Mouse (Mus musculus): Measurements from ENCODE around the gene Ano6.

The Ano6 gene

GRCm38 (mm10) chr15:95931013-95931775 is 140.6 kb downstream of the Ano6 start:
- no peak for DNase-seq (ENCODE audit: low spot score in 2 of 2)

DNA sequence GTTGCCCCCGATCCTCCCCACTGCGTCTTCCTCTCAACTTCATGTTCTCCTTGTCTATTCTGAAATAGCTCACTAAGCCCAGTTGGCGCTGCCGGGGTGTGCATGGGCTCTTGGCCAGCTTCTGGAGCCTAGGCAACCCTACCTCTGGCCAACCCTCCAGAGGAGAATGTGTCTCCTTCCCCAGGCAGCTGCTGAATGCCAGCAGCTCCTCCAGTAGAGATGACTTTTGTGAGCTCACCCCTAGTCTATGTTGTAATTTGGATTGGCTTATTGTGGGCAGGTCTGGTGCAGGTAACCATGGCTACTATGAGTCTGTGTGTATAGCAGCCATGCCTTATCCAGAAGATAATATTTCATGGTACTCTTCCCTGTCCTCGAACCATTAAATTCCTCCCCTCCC is 141.7 kb downstream of the Ano6 start:
- DNase-seq (ENCODE audit: low spot score in 2 of 2): no peak

DNA sequence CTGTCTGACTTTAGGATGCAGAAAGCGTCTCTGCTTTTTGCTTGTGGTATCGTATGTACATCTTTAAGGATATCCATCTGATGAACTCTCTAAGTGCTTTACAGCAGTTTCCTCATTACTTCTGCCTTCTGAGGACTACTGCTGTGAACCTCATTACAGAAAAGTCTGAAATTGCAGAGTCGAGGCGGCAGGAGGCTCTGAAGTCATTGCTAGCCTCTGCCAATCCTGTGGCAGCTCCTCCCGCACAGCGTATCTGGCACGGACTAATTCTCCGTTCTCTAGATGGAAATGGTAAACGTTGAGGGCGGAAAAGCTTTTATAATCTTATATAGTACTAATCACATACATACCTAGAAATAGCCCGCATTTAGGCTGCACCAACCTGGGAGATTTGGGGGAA is 144.5 kb downstream of the Ano6 start:
- no peak for DNase-seq (ENCODE audit: low spot score in 2 of 2)

GRCm38 (mm10) chr15:95943470-95943869 is 152.8 kb downstream of the Ano6 start:
- DNase-seq (ENCODE audit: low spot score in 2 of 2): peak; percentile 38 to 62

DNA sequence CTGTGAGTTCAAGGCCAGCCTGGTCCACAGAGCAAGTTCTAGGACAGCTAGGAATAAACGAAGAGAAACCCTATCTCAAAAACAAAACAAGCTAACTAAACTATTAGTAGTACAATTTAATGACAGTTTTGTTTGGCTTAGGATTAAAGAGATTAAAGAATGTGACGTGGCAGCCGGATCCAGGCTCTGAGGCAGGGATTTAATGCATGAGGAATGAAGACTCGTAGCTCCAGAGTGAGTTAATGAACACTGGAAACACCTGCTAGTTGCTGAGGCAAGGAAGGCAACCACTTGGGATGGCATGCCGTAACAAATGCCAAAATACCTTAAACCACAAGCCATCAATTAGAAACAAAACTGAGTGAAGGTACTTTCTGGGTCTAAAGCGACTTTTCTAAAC is 153.7 kb downstream of the Ano6 start:
- no peak for DNase-seq (ENCODE audit: low spot score in 2 of 2)

- no peak for DNase-seq (ENCODE audit: low spot score in 2 of 2)
These were observed 155.5 kb downstream of the Ano6 start for GRCm38 (mm10) chr15:95945951-95946708.

- no peak for DNase-seq (ENCODE audit: low spot score in 2 of 2)
These were observed 157.8 kb downstream of the Ano6 start for GRCm38 (mm10) chr15:95948411-95948810.

DNA sequence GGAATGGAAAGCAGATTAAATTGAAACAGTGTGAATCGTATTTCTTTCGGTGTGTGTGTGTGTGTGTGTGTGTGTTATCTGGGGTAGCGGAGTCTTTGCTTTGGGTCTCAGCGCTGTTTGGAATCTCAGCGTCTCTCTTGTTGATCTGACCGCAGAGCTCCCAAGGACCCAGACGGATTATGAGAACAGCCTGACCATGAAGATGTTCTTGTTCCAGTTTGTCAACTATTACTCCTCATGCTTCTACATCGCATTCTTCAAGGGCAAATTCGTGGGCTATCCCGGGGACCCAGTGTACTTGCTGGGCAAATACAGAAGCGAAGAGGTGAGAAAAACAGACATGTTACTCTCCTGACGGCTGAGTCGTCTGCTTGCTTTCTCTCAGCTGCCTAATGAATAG is 158.7 kb downstream of the Ano6 start:
- DNase-seq (ENCODE audit: low spot score in 2 of 2): no peak

DNA sequence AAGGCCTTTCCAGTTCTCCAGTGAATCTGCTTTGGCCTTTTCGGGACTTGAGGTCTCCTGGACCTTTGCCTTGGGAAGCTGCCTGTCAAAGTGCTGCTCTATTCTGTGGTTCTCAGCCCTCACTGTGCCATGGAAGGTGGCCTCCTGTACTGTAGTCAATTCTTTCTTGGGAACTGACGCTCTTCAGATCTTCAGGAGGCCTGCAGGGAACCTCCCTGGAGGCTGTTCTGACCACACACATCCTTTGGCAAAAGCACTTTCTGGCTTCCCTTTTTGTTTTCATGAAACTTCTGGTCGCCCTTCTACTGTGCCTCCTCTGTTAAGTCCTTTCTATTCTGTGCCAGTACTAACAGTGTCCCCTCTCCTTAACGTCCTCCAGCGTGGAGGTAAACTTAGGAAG is 160.9 kb downstream of the Ano6 start:
- no peak for DNase-seq (ENCODE audit: low spot score in 2 of 2)

GRCm38 (mm10) chr15:95956692-95957091 is 166.0 kb downstream of the Ano6 start:
- DNase-seq (ENCODE audit: low spot score in 2 of 2): no peak

GRCm38 (mm10) chr15:95962411-95963123 is 171.9 kb downstream of the Ano6 start:
- DNase-seq (ENCODE audit: low spot score in 2 of 2): peak in 1 of 2 experiments; percentile 45

- peak in 1 of 2 experiments; percentile 72 for DNase-seq (ENCODE audit: low spot score in 2 of 2)
These were observed 172.5 kb downstream of the Ano6 start for GRCm38 (mm10) chr15:95963124-95963482.

- peak in 1 of 2 experiments; percentile 62 for DNase-seq (ENCODE audit: low spot score in 2 of 2)
These were observed 173.0 kb downstream of the Ano6 start for GRCm38 (mm10) chr15:95963533-95964250.

DNA sequence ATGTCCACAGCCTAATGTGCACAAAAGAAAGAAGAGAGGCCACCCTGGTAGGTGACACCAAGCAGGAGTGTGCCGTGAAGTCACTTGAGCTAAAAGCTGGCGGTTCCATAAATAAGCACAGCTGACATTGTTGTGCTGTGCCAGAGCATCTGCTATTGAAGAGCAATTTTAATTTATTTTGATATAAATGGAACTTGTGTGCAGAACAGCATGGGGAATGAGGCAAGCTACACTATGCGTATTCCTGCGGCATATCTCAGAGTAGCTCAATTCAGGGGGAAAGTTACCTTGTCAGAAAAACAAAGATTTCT is 173.6 kb downstream of the Ano6 start:
- no peak for DNase-seq (ENCODE audit: low spot score in 2 of 2)

DNA sequence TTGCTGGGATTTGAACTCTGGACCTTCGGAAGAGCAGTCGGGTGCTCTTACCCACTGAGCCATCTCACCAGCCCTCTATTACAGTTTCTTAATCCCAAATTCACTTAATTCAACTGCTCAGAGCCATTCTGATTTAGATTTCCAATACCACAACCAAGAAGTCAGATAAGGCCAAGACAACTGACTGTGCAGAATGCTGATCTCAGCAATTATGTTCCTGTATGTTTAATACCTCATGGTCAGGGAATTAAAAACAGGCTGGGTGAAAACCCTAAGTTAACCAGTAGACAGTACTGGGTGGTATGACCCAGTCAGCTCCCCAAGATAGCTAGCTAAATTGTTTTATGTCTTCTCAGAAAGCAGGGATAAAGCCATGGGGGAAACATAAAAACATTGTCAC is 176.3 kb downstream of the Ano6 start:
- no peak for DNase-seq (ENCODE audit: low spot score in 2 of 2)

GRCm38 (mm10) chr15:95967516-95968196 is 177.0 kb downstream of the Ano6 start:
- no peak for DNase-seq (ENCODE audit: low spot score in 2 of 2)

GRCm38 (mm10) chr15:95969596-95969995 is 179.0 kb downstream of the Ano6 start:
- no peak for DNase-seq (ENCODE audit: low spot score in 2 of 2)

GRCm38 (mm10) chr15:95970176-95970575 is 179.5 kb downstream of the Ano6 start:
- DNase-seq (ENCODE audit: low spot score in 2 of 2): no peak

DNA sequence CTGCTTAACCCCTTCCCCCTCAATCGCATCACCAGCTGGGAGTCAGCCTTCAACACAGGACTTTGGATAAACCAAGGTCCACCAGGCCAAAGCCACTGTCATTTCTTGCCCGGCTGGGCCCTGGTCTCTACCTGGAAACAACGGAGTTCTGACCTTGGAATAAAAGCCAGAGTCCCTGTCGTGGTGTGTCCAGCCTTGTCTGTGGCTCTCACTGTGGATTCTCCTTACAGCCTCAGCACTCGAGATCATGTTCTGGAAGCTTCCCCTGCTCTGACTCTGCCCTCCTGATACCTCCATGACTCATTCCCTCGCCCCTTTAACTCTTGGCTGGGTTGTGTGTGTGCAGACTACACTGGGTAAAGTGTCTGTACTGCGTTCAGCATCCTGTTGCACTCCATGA is 180.0 kb downstream of the Ano6 start:
- DNase-seq (ENCODE audit: low spot score in 2 of 2): no peak

- no peak for DNase-seq (ENCODE audit: low spot score in 2 of 2)
These were observed 180.7 kb downstream of the Ano6 start for GRCm38 (mm10) chr15:95971302-95971701.

GRCm38 (mm10) chr15:95972156-95972555 is 181.5 kb downstream of the Ano6 start:
- DNase-seq (ENCODE audit: low spot score in 2 of 2): no peak

- DNase-seq (ENCODE audit: low spot score in 2 of 2): no peak
These were observed 182.0 kb downstream of the Ano6 start for GRCm38 (mm10) chr15:95972621-95973020.

Measured in spleen, postnatal 10 days (tissue).